Mouse (Mus musculus) limb, embryonic 15.5 days (tissue): Measurements from ENCODE around the gene Gm49380. TPM values are rescaled to one million over a fixed set of nuclear protein-coding genes. Genes with fewer than 3 reads are reported as not detected.

Experiments used
- ATAC-seq: fragments of 200-750 bp; cut with Nextera tagmentation; 2 replicates; pipeline ENCODE4 v1.8.0; 2017; ENCODE audit warnings: low read depth, moderate TSS enrichment; ENCODE audit not compliant: insufficient number of reproducible peaks, low FRiP score, low TSS enrichment
- H3K27ac ChIP-seq: fragments of 300-500 bp; sonication (generic); 2 replicates; pipeline ENCODE4 v1.5.1; 2015; ENCODE audit warnings: moderate library complexity, mild to moderate bottlenecking, inconsistent platforms
- H3K27me3 ChIP-seq: fragments of 300-500 bp; sonication (generic); 2 replicates; pipeline ENCODE4 v1.6.1; 2015; ENCODE audit warnings: inconsistent platforms
- H3K36me3 ChIP-seq: fragments of 300-500 bp; sonication (generic); 2 replicates; pipeline ENCODE4 v1.6.1; 2015; ENCODE audit warnings: inconsistent platforms
- H3K4me1 ChIP-seq: fragments of 300-500 bp; sonication (generic); 2 replicates; pipeline ENCODE4 v1.6.1; 2015; ENCODE audit warnings: inconsistent platforms
- H3K4me2 ChIP-seq: fragments of 300-500 bp; sonication (generic); 2 replicates; pipeline ENCODE4 v1.6.1; 2015; ENCODE audit warnings: mild to moderate bottlenecking, inconsistent platforms
- H3K4me3 ChIP-seq: fragments of 300-500 bp; sonication (generic); 2 replicates; pipeline ENCODE4 v1.5.1; 2015; ENCODE audit warnings: mild to moderate bottlenecking, inconsistent platforms
- H3K9ac ChIP-seq: fragments of 300-500 bp; sonication (generic); 2 replicates; pipeline ENCODE4 v1.6.1; 2015; ENCODE audit warnings: inconsistent platforms
- H3K9me3 ChIP-seq: fragments of 300-500 bp; sonication (generic); 2 replicates; pipeline ENCODE4 v1.6.1; 2016; ENCODE audit warnings: inconsistent platforms
- WGBS: fragments of 180-500 bp; shearing (Covaris S2); methylation state at CpG from one replicate; pipeline ENCODE4 v1.1.7; 2015; 5-methylcytosine and 5-hydroxymethylcytosine counted together
- polyA plus RNA-seq: library from polyadenylated mRNA; unstranded; fragments of >200 nt; fragmentation: Nextera tagmentation; extraction: Ambion mirVana; gene quantifications from 2 replicates; pipeline ENCODE4 v1.2.1, GENCODE M21; 2015

Gene Gm49380
- polyA plus RNA-seq, 1 experiment from 2014 or later, result 0.28 TPM

GRCm38 (mm10) chr9:44041511-44042395 lies 71.5 kb downstream of the Gm49380 start:
- H3K4me1 ChIP-seq, result peaks cover 19% of the 10 kb centered on the region
- no peak overlapping the region for H3K9ac ChIP-seq
- no peaks in the 10 kb centered on the region for H3K9me3 ChIP-seq
- no peak overlapping the region for H3K27ac ChIP-seq
- no peak for ATAC-seq
- H3K4me2 ChIP-seq, result no peak overlapping the region
- no peak overlapping the region for H3K4me3 ChIP-seq
- peaks cover 43% of the 10 kb centered on the region for H3K27me3 ChIP-seq
- H3K36me3 ChIP-seq, result no peaks in the 10 kb centered on the region
- 77% methylated on average over 7 of the region's 7 CpGs for WGBS

GRCm38 (mm10) chr9:44037106-44037505 lies 76.2 kb downstream of the Gm49380 start:
- WGBS, result 90% methylated on average over 5 of the region's 5 CpGs
- Histone ChIP-seq H3K27ac (0 out of 2 replicates have a peak overlapping the region, but pooled peaks have one; percentile 61), H3K4me1 (no peaks in the 10 kb centered on the region), H3K27me3 (peaks cover 7% of the 10 kb centered on the region), H3K9ac (no peak overlapping the region), H3K4me2 (no peak overlapping the region), H3K4me3 (no peak overlapping the region), H3K9me3 (no peaks in the 10 kb centered on the region), H3K36me3 (no peaks in the 10 kb centered on the region)
- ATAC-seq, result no peak

- H3K36me3 ChIP-seq, result no peaks in the 10 kb centered on the region
- no peak for ATAC-seq
- no peak overlapping the region for H3K4me2 ChIP-seq
- 58% methylated on average over 13 of the region's 13 CpGs for WGBS
- H3K4me1 ChIP-seq, result no peaks in the 10 kb centered on the region
- H3K27ac ChIP-seq, result no peak overlapping the region
- no peaks in the 10 kb centered on the region for H3K9me3 ChIP-seq
- no peak overlapping the region for H3K9ac ChIP-seq
- H3K27me3 ChIP-seq, result no peaks in the 10 kb centered on the region
- H3K4me3 ChIP-seq, result no peak overlapping the region
Observed at GRCm38 (mm10) chr9:44033957-44034727, 79.2 kb downstream of the Gm49380 start.

- Histone ChIP-seq H3K9ac (no peak overlapping the region), H3K27ac (no peak overlapping the region), H3K27me3 (no peaks in the 10 kb centered on the region), H3K4me1 (no peaks in the 10 kb centered on the region), H3K36me3 (no peaks in the 10 kb centered on the region), H3K4me3 (no peak overlapping the region), H3K4me2 (no peak overlapping the region), H3K9me3 (no peaks in the 10 kb centered on the region)
- WGBS, result 93% methylated on average over 5 of the region's 5 CpGs
- ATAC-seq, result no peak
Observed at GRCm38 (mm10) chr9:44033317-44033716, 80.0 kb downstream of the Gm49380 start.

- Histone ChIP-seq H3K9me3 (no peaks in the 10 kb centered on the region), H3K9ac (no peak overlapping the region), H3K36me3 (no peaks in the 10 kb centered on the region), H3K27ac (no peak overlapping the region), H3K4me1 (no peaks in the 10 kb centered on the region), H3K27me3 (no peaks in the 10 kb centered on the region), H3K4me3 (no peak overlapping the region), H3K4me2 (no peak overlapping the region)
- no peak for ATAC-seq
- WGBS, result 69% methylated on average over 4 of the region's 4 CpGs
Observed at GRCm38 (mm10) chr9:44031946-44032345, 81.4 kb downstream of the Gm49380 start.

- Histone ChIP-seq H3K27me3 (no peaks in the 10 kb centered on the region), H3K9ac (no peak overlapping the region), H3K36me3 (no peaks in the 10 kb centered on the region), H3K4me2 (no peak overlapping the region), H3K4me1 (no peaks in the 10 kb centered on the region), H3K4me3 (no peak overlapping the region), H3K27ac (no peak overlapping the region), H3K9me3 (no peaks in the 10 kb centered on the region)
- ATAC-seq, result no peak
- 83% methylated on average over 5 of the region's 5 CpGs for WGBS
Observed at GRCm38 (mm10) chr9:44031079-44031478, 82.2 kb downstream of the Gm49380 start.

GRCm38 (mm10) chr9:44030646-44031045 lies 82.7 kb downstream of the Gm49380 start:
- H3K27me3 ChIP-seq, result no peaks in the 10 kb centered on the region
- H3K9me3 ChIP-seq, result no peaks in the 10 kb centered on the region
- H3K4me1 ChIP-seq, result no peaks in the 10 kb centered on the region
- 91% methylated on average over 4 of the region's 4 CpGs for WGBS
- no peak overlapping the region for H3K9ac ChIP-seq
- no peak overlapping the region for H3K27ac ChIP-seq
- H3K4me3 ChIP-seq, result no peak overlapping the region
- no peaks in the 10 kb centered on the region for H3K36me3 ChIP-seq
- H3K4me2 ChIP-seq, result no peak overlapping the region
- ATAC-seq, result no peak

- ATAC-seq, result no peak
- Histone ChIP-seq H3K9me3 (no peaks in the 10 kb centered on the region), H3K4me2 (no peak overlapping the region), H3K27ac (no peak overlapping the region), H3K4me1 (no peaks in the 10 kb centered on the region), H3K4me3 (no peak overlapping the region), H3K9ac (no peak overlapping the region), H3K36me3 (no peaks in the 10 kb centered on the region), H3K27me3 (no peaks in the 10 kb centered on the region)
- 42% methylated on average over 5 of the region's 5 CpGs for WGBS
Observed at GRCm38 (mm10) chr9:44029580-44030236, 83.6 kb downstream of the Gm49380 start.

- H3K36me3 ChIP-seq, result no peaks in the 10 kb centered on the region
- no peak overlapping the region for H3K27ac ChIP-seq
- ATAC-seq, result no peak
- 83% methylated on average over 3 of the region's 3 CpGs for WGBS
- no peaks in the 10 kb centered on the region for H3K9me3 ChIP-seq
- H3K4me1 ChIP-seq, result no peaks in the 10 kb centered on the region
- H3K27me3 ChIP-seq, result no peaks in the 10 kb centered on the region
- no peak overlapping the region for H3K9ac ChIP-seq
- H3K4me3 ChIP-seq, result no peak overlapping the region
- H3K4me2 ChIP-seq, result no peak overlapping the region
Observed at GRCm38 (mm10) chr9:44024096-44024495, 89.2 kb downstream of the Gm49380 start.

GRCm38 (mm10) chr9:44022100-44022847 lies 91.0 kb downstream of the Gm49380 start:
- 57% methylated on average over 8 of the region's 8 CpGs for WGBS
- ATAC-seq, result no peak
- no peaks in the 10 kb centered on the region for H3K27me3 ChIP-seq

GRCm38 (mm10) chr9:44020001-44020400 lies 93.3 kb downstream of the Gm49380 start:
- H3K36me3 ChIP-seq, result no peaks in the 10 kb centered on the region
- WGBS, result 78% methylated on average over 7 of the region's 7 CpGs
- no peaks in the 10 kb centered on the region for H3K27me3 ChIP-seq
- ATAC-seq, result no peak
- no peak overlapping the region for H3K4me2 ChIP-seq
- H3K4me3 ChIP-seq, result no peak overlapping the region
- H3K9me3 ChIP-seq, result no peaks in the 10 kb centered on the region
- no peak overlapping the region for H3K27ac ChIP-seq
- no peak overlapping the region for H3K9ac ChIP-seq
- no peaks in the 10 kb centered on the region for H3K4me1 ChIP-seq

More at GRCm38 (mm10) chr9:44022100-44022847, 91.0 kb downstream of the Gm49380 start:
- Histone ChIP-seq H3K4me1 (no peaks in the 10 kb centered on the region), H3K4me2 (no peak overlapping the region), H3K9me3 (no peaks in the 10 kb centered on the region), H3K36me3 (no peaks in the 10 kb centered on the region), H3K9ac (no peak overlapping the region), H3K4me3 (no peak overlapping the region), H3K27ac (no peak overlapping the region)
